Mouse (Mus musculus) lung, postnatal 4 days (tissue): ENCODE data around the gene Pltp.

Experiments
- DNase-seq, 2 experiments: peaks; one replicate each; pipeline ENCODE4 v3.0.0; 2021

Pltp gene

DNA sequence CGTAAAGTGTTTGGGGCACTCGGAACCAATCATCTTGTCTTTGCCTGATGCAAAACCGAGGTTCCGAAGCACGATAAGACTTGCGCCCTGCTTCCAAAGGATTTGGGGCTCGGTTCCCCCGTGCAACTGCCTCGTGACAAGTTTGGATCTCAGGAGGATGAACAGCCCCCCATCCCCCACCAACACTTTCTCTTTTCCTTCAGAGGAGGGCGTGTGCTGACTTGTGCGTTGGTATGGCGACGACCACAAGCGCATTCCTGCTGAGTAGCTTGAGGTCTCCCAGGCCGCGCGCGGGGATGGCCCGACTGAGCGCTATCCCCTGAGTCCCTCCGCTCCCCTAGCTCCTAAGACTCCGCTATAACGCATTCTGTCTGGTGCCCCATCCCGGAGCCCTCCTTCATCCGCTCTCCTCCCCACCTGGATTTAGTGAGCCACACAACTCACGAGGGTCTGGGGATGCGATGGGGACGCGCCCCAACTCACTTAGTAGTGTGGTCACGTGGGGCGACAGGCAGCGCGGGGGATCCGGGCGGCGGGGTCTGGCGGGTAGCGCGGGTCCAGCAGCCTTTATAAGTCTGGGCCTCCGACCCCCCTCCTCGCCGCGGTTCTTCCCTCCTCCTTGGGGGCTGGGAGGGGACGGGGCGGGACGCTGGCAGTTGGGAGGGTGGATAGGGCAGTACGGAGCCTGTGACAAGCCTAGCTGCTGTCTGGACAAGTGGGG is at the start of gene Pltp:
Gene Pltp (minus strand): TSS at position 611 of the 721 bp plus-strand sequence.
- peak; percentile 80 to 84 for DNase-seq

GRCm38 (mm10) chr2:164906071-164906470 is 48.6 kb upstream of the Pltp start:
- DNase-seq, result no peak

DNA sequence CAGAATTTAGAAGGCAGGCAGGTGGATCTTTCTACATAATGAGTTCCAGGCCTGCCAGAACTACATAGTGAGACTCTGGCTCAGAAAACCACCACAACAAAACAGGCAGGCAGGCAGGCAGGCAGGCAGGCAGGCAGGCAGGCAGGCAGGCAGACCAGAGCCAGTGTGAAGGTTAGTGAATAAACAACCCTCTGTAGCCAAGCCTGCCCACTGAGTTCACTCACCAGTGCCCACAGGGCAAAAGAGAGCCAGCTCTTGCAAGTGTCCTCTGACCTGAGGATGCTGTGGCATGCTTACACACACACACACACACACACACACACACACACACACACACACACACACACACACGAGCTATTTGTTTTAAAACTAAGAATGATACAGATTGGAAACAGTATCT is 46.0 kb upstream of the Pltp start:
- DNase-seq, result no peak

DNA sequence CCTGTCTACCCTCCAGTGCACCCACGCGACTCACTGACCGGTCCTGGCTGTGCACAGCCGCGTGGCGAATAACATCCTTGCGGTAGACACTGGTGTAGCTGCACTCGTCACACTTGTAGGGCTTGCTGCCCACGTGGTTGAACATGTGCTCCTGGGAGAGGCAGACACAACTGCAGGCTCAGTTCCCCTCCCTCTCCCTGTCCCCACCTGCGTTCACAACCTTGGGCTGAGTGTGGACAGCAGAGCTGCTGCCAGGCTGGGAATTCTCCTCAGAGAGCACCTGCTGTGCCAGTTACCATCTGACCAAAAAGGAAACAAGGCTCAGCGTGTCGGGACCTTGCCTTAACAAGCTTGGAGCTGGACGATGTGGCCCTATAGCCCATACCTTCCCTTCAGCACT is 43.9 kb upstream of the Pltp start:
- DNase-seq, result no peak

DNA sequence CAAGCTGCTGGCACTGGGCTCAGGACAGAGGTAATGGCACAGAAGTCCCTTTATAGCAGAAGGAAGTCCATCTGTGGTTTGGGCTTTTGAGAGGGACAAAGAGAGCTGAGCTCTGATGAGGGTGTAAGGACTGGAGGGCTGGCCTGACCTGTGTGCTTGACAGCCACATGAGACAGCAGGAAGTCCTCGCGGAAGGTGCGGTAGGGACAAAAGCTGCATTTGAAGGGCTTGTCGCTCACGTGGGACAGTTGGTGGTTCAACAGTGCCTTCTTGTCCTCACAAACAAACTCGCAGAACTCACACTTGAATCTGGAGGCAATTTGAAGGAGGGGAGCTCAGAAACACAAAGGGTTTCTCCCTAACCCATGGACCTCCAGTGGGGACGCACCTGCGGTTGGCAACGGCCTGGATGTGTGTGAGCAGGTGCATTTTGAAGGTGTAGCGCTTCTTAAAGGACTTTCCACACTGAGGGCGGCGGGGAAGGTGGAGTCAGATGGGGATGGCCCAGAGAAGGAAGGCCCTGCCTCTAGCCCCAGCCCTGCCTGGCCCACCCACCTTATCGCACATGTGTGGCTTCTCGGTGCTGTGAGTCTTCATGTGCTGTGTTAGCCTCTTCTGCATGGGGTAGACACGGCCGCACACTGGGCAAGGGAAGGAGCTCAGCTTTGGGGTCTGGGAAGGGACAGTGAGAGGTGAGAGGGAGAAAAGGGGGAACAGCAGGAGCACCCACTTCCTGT is 42.4 kb upstream of the Pltp start:
- DNase-seq, result no peak

DNA sequence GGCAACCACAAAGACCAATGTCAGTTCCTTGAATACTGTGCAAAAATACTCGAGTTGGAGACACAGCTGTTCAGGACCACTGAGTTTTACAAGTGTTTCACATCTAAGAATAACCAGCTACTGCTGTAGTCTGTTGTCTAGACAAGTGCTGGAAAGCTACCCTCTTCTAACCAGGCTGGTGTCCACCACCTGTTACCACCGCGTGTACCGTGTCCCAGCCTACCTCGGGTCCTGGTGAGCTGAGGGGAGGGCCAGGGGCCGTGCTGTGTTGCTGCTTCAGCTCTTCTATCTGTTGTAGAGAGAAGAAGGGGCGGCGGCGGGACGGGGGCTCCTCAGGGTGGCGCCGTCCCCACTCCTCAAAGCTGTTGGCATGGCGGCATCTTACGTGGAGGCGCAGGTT is 41.5 kb upstream of the Pltp start:
- DNase-seq, result no peak

DNA sequence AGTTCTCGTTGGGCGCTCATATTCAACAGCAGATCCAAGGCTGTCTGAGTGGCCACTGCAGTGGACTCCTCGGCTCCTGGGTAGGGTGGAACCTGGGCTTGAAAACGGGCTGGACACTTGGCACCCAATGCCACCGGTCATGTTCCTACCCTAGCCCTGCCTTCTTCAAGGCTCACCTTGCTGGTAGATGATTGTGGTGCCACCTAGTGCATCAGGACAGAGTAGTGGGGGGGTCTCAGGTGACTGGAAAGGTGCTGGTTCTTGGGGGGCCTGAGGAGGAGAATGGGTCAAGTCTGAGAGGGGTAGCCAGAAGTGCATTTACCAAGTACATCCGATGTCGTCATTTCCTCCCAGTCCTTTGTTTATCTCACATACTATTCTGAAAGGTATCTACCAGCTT is 40.5 kb upstream of the Pltp start:
- DNase-seq, result no peak

- no peak for DNase-seq
Observed at GRCm38 (mm10) chr2:164895885-164896284, 38.4 kb upstream of the Pltp start.

DNA sequence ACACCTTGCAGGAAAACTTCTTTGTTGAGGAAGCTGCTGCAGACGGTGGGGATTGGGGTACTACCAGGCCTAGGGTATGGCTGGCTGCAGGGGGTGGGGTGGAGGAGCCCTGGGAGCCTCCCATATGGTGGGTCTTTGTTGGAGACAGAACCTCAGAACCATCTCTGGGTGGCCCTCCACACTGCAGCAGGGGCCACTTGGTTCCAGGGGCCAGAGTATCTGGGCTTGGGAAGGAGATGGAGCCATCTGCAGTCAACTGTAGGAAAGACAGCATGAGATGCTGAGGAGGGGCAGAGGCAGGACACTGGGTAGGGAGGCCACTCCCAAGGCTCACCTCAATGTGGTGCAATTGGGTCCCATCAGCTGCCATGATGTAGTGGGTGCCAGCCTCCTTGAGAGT is 37.1 kb upstream of the Pltp start:
- DNase-seq, result no peak

- DNase-seq, result no peak
Observed at GRCm38 (mm10) chr2:164894048-164894447, 36.5 kb upstream of the Pltp start.

DNA sequence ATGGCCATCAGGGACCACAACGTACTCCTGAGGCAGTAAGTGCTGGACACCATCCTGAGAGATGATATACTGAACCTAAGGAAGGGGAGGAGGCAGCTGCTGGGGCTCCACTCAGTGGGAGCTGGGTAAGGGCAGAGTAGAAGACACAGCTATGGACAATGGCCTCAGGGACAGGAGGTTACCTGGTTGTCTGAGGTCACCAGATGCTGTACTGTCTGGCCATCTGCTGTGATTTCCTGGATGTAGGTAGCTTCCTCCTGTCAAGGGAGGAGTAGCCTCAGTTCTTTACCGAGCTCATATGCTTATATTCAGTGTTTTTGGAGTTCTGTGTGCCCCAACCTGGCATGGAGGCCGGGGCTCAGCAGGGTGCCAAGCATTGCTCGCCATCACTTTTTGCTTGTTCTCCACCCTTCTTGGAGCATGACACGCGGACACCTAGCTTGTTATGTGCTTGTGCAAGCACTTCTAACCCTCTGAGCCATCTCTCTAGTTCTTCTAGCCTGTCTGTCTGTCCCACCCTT is 35.2 kb upstream of the Pltp start:
- DNase-seq, result no peak

DNA sequence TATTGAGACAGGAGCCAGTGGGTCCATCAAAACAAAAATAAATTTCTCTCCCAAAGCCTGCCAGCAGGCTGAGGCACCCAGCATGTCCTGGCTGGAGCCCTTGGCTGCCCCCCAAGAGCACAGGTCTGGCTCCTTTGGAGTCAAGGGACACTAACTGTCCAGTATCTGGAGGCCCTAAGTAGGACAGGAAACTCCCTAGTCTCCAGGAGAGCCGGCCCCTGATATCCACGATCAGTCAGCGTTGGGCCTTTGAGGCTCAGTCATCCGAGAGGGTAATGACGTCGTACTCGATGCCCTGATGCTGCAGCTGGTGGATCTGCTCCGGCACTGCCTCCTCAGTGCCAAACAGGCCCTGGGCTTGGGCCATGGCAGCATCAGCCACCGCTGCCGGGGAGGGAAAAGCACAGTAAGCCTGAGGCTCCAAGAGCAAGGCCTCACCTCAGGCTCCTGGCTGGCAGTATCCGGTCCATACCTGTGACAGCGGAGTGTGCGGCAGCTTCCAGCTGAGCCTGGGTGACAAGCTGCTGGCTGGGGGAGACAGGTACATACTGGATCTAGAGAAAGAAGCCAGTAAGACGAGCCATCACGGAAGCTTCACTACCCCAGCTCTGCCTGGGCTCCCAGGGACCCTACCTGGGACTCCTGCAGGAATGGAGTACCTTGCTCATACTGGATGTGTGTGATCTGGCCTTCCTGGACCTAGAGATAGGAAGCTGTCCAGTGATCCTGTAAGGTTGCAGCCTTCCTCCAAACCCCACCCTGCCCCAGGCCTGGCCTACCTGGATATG is 34.6 kb upstream of the Pltp start:
- DNase-seq, result no peak

GRCm38 (mm10) chr2:164891056-164891834 is 33.7 kb upstream of the Pltp start:
- DNase-seq, result no peak

- DNase-seq, result no peak
Observed at GRCm38 (mm10) chr2:164890411-164891049, 33.0 kb upstream of the Pltp start.

DNA sequence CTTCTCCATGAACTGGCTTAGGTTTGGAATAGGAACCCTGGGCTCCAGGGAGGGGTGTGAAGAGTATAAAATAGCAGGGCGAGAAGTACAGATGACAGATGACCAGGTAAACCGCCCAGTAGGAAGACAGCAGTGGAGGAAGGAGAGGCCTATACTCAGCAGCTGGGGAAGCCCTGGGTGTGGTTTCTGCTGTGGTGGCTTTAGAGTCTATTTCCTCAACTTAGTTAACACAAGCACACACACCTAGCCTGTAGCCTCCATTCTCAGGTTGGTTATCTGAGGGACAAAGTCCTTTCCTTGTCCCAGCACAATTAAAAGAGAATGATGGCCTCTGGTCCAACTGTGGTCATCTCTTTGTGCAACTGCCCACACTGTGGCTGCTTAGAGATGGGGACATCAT is 32.4 kb upstream of the Pltp start:
- DNase-seq, result no peak

- no peak for DNase-seq
Observed at GRCm38 (mm10) chr2:164888996-164889395, 31.5 kb upstream of the Pltp start.

DNA sequence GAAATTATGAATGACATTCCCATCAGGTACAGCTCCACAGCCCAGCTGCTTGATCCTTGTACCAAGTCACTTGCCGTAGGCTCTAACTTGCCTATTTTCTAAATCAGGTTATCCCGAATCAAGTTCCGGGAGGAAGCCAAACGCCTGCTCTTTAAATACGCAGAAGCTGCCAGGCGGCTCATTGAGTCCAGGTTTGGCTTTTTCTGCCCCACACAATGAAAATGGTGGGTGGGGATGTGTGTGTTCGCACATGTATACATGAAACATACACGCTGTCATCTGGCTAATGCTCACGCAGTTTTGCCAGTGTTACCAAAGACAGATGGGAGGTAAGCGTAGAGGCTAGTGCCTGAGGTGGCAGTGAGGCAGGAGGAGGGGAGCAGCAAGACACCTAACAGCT is 29.1 kb upstream of the Pltp start:
- no peak for DNase-seq

DNA sequence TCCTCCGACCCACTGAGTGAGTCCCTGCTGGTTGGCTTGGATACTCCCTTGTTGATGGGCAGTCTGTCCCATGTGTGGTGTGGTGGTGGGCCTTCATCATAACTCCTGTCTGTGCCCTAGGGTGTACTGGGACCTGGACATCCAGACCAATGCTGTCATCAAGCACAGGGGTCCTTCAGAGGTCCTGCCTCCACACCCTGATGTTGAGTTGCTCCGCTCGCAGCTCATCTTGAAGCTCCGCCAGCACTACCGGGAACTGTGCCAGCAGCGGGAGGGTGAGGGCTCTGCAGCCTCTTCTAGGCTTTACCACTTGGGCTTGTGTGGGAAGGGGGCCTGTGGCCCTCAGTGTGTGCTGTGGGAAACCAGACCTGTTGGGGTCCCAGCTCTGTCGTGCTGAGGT is 28.3 kb upstream of the Pltp start:
- peak; percentile 81 to 86 for DNase-seq

- DNase-seq, result no peak
Observed at GRCm38 (mm10) chr2:164882619-164883018, 25.1 kb upstream of the Pltp start.

DNA sequence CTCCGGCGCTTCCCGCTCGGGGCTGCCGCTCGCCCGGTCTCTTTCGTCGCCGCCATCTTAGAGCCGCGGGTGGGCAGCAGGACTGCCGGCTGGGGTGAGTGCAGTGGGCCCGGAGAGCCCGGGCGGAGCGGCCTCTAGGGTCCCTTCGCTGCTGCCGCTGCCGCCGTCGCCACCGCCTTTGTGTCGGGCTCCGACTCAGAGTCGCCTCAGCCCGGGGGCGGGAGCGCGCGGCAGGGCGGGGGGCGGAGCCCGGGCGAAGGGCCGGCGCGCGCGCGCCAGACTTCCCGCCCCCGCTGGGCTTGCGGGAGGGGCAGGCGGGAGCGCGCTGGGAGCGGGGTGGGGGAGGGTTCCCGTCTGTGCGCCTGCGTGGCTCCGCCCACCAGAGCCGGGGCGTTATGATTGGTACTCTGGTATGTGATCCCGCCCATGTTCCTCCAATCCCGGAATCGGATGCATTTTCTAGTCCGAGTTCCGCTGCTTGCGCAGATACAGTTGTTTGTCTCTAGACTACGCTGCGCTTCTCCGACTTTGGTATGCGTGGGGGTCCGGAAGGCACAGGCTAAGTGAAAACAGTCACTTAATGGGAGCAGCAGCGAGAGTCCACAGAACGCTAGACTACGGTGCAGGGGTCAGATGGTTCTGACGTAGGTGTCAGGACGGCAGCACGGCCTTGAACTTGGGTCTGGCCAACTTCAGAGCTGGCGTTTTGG is 22.2 kb upstream of the Pltp start:
- peak; percentile 96 for DNase-seq

DNA sequence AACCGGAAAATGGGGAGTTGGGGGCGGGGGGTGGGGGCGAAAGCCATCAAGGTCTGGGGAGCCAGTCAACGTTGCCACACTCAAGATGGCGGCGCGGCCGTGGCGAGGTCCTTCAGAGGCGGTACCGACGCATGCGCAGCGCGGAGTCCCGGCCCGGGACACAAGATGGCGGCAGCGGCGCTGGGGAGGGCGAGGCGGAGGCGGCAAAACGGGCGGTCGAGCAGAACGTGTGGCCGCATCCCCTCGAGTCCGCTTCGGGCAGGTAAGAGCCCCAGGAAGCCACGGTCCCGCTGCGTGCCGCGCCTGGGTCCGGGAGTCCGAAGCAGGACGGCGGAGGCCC is 21.7 kb upstream of the Pltp start, which contains the start of gene Pcif1:
Gene Pcif1 (plus strand): TSS at position 77 of the 340 bp plus-strand sequence.
- peak; percentile 93 to 95 for DNase-seq
